Mouse (Mus musculus) myocyte (in vitro differentiated cells): ENCODE measurements around the gene Clasp1.

ENCODE experiments used
- POLR2A ChIP-seq: IDR thresholded peaks from one replicate; pipeline ENCODE4 v1.6.1; 2011; ENCODE audit warnings: low read depth, mild to moderate bottlenecking, control low read depth, moderate library complexity; ENCODE audit not compliant: insufficient read length
- POLR2AphosphoS2 ChIP-seq: IDR thresholded peaks from one replicate; pipeline ENCODE4 v1.6.1; 2011; ENCODE audit warnings: low read depth, control low read depth; ENCODE audit not compliant: insufficient read length

- TF ChIP-seq POLR2A (no peak), POLR2AphosphoS2 (no peak)
Observed at GRCm38 (mm10) chr1:118457883-118458259, 69.0 kb downstream of the Clasp1 start.
